In genomic region chr9:110982351-110982750, GRCm38 (mm10) we compare ENCODE assay signal across 27 mouse cellular contexts. TPM values are rescaled to one million over a fixed set of nuclear protein-coding genes. Genes with fewer than 3 reads are reported as not detected.
"Had no signal": no experiment of that assay in that cellular context is flagged by ENCODE, and none has a peak within 500 bp of the region (broad histone marks: within the 10 kb centered on the region; RNA-seq: fewer than 3 reads in every experiment).

No protein-coding gene starts in this region.

- H3K9ac ChIP-seq: liver, embryonic 12.5 days; liver, embryonic 14.5 days; lung, embryonic 14.5 days; midbrain, embryonic 13.5 days; midbrain, embryonic 15.5 days; neural tube, embryonic 13.5 days; neural tube, embryonic 15.5 days had no signal

- H3K27ac ChIP-seq: liver, embryonic 12.5 days; liver, embryonic 14.5 days; midbrain, embryonic 10.5 days; midbrain, embryonic 13.5 days; midbrain, embryonic 15.5 days; neural tube, embryonic 13.5 days; neural tube, embryonic 15.5 days had no signal

- H3K4me1 ChIP-seq: liver, embryonic 12.5 days; midbrain, embryonic 10.5 days; midbrain, embryonic 13.5 days; midbrain, embryonic 15.5 days; neural tube, embryonic 13.5 days; neural tube, embryonic 15.5 days had no signal

- H3K27me3 ChIP-seq: liver, embryonic 12.5 days; midbrain, embryonic 13.5 days; midbrain, embryonic 15.5 days; neural tube, embryonic 13.5 days; neural tube, embryonic 15.5 days had no signal

- H3K4me3 ChIP-seq: liver, embryonic 12.5 days; midbrain, embryonic 10.5 days; midbrain, embryonic 13.5 days; midbrain, embryonic 15.5 days; myocyte; neural tube, embryonic 13.5 days; neural tube, embryonic 15.5 days had no signal

- H3K9me3 ChIP-seq: liver, embryonic 12.5 days; midbrain, embryonic 10.5 days; midbrain, embryonic 13.5 days; midbrain, embryonic 15.5 days; neural tube, embryonic 13.5 days; neural tube, embryonic 15.5 days had no signal

- DNase-seq: lung, adult 18-20 months; lung, embryonic 14.5 days; lung, postnatal 10 days; lung, postnatal 4 days; retina, postnatal 1 day; spleen, adult 18-20 months; thymus, adult 2 months; thymus, postnatal 25 days; thymus, postnatal 4 days had no signal

- H3K4me2 ChIP-seq: liver, embryonic 12.5 days; lung, embryonic 14.5 days; midbrain, embryonic 13.5 days; midbrain, embryonic 15.5 days; neural tube, embryonic 13.5 days; neural tube, embryonic 15.5 days had no signal

- ATAC-seq: liver, embryonic 12.5 days; midbrain, embryonic 13.5 days; midbrain, embryonic 15.5 days had no signal

- H3K36me3 ChIP-seq: midbrain, embryonic 10.5 days; midbrain, embryonic 13.5 days; midbrain, embryonic 15.5 days; neural tube, embryonic 13.5 days; neural tube, embryonic 15.5 days had no signal

RNA-seq across cellular contexts. Expression of gene Rtp3, which starts 8.0 kb away (rescaled TPM):
- total RNA-seq: megakaryocyte, adult 5-6 weeks; megakaryocyte-erythroid progenitor cell, adult 5-6 weeks had no signal
- polyA plus RNA-seq: midbrain, embryonic 10.5 days; midbrain, embryonic 13.5 days; midbrain, embryonic 15.5 days; myocyte; neural tube, embryonic 11.5 days; neural tube, embryonic 13.5 days; stomach, embryonic 14.5 days had no signal

RNA-seq across cellular contexts. Expression of gene Lrrc2, which starts 31.0 kb away (rescaled TPM):
- polyA plus RNA-seq: lung, embryonic 14.5 days; small intestine, adult 2 months; stomach, embryonic 14.5 days had no signal

RNA-seq across cellular contexts. Expression of gene Tdgf1, which starts 36.4 kb away (rescaled TPM):
- total RNA-seq: megakaryocyte, adult 5-6 weeks; megakaryocyte-erythroid progenitor cell, adult 5-6 weeks had no signal
- polyA plus RNA-seq: liver, embryonic 12.5 days; liver, embryonic 14.5 days; liver, embryonic 16.5 days; lung, embryonic 14.5 days; lung, embryonic 16.5 days; midbrain, embryonic 13.5 days; midbrain, embryonic 15.5 days; myocyte; neural tube, embryonic 11.5 days; small intestine, adult 2 months; stomach, embryonic 14.5 days; stomach, embryonic 16.5 days; urinary bladder, adult 2 months had no signal

RNA-seq across cellular contexts. Expression of gene Ltf, which starts 36.7 kb away (rescaled TPM):
- polyA plus RNA-seq: midbrain, embryonic 10.5 days; myocyte; neural tube, embryonic 11.5 days; testis, adult 2 months; urinary bladder, adult 2 months had no signal
